Mouse (Mus musculus): ENCODE data around the gene Wfdc12.

DNA sequence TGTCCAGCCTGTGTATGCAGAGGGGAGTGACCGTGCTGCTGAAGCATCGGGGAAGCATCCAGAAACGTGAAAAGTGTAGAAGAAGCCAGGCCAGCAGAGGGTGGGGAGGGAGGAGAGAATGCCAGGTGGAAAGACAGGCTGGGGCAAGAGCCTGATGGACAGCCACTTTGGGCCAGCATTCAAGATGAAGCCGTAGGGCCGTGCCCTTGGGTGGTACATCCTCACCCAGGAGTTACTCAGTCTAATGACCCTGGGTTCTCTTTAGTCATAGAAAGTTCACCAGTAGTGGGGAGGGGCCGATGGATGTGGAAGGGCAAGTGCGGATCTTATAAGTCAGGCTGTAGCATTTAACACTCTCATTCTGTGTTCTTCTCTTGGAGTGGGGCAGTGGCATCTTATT is 34.2 kb downstream of the Wfdc12 start:
- TF ChIP-seq CTCF (IDR thresholded peaks at IDR 0.05; ENCODE audit: extremely low read depth, insufficient read depth, insufficient read length, insufficient replicate concordance) = no peak
- TF ChIP-seq POLR2A (IDR thresholded peaks at IDR 0.05; ENCODE audit: low read depth, low read length) = no peak

Measured in spleen, adult 2 months (tissue).